Mouse (Mus musculus) midbrain, embryonic 15.5 days (tissue): ENCODE measurements around the gene Mlc1. TPM values are rescaled to one million over a fixed set of nuclear protein-coding genes. Genes with fewer than 3 reads are reported as not detected.

Experiments used
- ATAC-seq: fragments of 200-750 bp; cut with Nextera tagmentation; replicated peaks from 2 replicates; pipeline ENCODE4 v1.8.0; 2017; ENCODE audit warnings: moderate TSS enrichment
- H3K27ac ChIP-seq: fragments of 300-500 bp; sonication (generic); 2 replicates; pipeline ENCODE4 v1.5.1; 2015; ENCODE audit warnings: mild to moderate bottlenecking, inconsistent platforms
- H3K27me3 ChIP-seq: fragments of 300-500 bp; sonication (generic); replicated peaks from 2 replicates; pipeline ENCODE4 v1.6.1; 2015; ENCODE audit warnings: inconsistent platforms
- H3K36me3 ChIP-seq: fragments of 300-500 bp; sonication (generic); replicated peaks from 2 replicates; pipeline ENCODE4 v1.6.1; 2015; ENCODE audit warnings: inconsistent platforms
- H3K4me1 ChIP-seq: fragments of 300-500 bp; sonication (generic); 2 replicates; pipeline ENCODE4 v1.6.1; 2015; ENCODE audit warnings: inconsistent platforms
- H3K4me2 ChIP-seq: fragments of 300-500 bp; sonication (generic); 2 replicates; pipeline ENCODE4 v1.6.1; 2015; ENCODE audit warnings: inconsistent platforms, mild to moderate bottlenecking, moderate library complexity
- H3K4me3 ChIP-seq: fragments of 300-500 bp; sonication (generic); 2 replicates; pipeline ENCODE4 v1.5.1; 2015; ENCODE audit warnings: mild to moderate bottlenecking, inconsistent platforms
- H3K9ac ChIP-seq: fragments of 300-500 bp; sonication (generic); 2 replicates; pipeline ENCODE4 v1.6.1; 2015; ENCODE audit warnings: mild to moderate bottlenecking, inconsistent platforms
- H3K9me3 ChIP-seq: fragments of 300-500 bp; sonication (generic); 2 replicates; pipeline ENCODE4 v1.6.1; 2016; ENCODE audit warnings: inconsistent platforms
- WGBS: fragments of 180-500 bp; shearing (Covaris S2); methylation state at CpG from one replicate; pipeline ENCODE4 v1.1.7; 2015; ENCODE audit warnings: mixed read lengths; 5-methylcytosine and 5-hydroxymethylcytosine counted together
- polyA plus RNA-seq: library from polyadenylated mRNA; unstranded; fragments of >200 nt; fragmentation: Nextera tagmentation; extraction: Ambion mirVana; gene quantifications from 2 replicates; pipeline ENCODE4 v1.2.1, GENCODE M21; 2015

Gene Mlc1
- 14.8 and 15.5 TPM in 2 replicates for polyA plus RNA-seq

DNA sequence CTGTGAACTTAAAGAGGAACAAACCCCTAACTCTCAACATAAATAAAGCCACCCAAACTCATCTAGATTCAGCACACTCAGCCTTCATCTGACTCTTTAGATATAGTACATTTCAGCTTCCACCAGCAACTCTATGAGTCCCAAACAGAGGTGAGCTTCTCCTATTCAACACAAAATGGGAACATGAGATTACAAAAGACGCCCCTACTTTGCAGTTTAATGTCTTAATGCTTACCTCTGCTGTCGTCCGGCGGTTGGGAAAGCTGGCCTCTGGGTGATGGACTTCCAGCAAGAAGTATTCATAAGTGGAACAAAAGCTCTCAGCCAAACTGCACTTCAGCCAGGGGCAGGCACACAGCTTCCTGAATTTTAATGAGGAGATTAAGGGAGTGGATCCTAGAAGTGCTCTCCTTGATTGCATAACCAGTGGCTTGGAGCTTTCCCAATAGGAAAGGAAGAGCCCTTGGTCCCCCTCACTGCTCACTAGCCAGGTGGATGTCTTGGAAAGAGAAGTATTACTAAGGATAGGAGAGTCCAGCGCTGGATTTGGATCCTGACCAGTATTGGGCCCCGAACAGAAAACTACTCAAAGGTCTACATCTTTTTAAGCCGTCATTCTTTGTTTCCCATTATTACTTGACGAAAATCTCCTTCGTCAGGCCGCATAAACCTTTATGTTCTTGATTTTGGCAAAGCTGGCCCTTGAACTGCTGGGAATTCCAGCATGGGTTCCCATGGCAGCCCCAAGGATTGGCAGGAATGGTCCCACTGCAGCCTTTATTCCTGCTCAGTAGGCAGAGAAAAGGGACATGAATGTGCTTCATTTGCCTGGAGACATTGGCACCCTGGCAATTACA lies at the start of gene Mlc1:
Gene Mlc1 (minus strand): TSS at position 727 of the 857 bp plus-strand sequence.
- H3K9me3 ChIP-seq = no peaks in the 10 kb centered on the region
- no peak within 1 kb of the TSS for H3K9ac ChIP-seq
- ATAC-seq = peak; percentile 71
- peak within 1 kb of the TSS; percentile 36; the same call in 1 of the 2 replicates for H3K27ac ChIP-seq
- no peak within 1 kb of the TSS for H3K4me3 ChIP-seq
- H3K4me2 ChIP-seq = no peak within 1 kb of the TSS
- no peaks in the 10 kb centered on the region for H3K36me3 ChIP-seq
- WGBS = 14% methylated on average over 10 of the region's 10 CpGs
- H3K27me3 ChIP-seq = no peaks in the 10 kb centered on the region
- H3K4me1 ChIP-seq = no peaks in the 10 kb centered on the region

DNA sequence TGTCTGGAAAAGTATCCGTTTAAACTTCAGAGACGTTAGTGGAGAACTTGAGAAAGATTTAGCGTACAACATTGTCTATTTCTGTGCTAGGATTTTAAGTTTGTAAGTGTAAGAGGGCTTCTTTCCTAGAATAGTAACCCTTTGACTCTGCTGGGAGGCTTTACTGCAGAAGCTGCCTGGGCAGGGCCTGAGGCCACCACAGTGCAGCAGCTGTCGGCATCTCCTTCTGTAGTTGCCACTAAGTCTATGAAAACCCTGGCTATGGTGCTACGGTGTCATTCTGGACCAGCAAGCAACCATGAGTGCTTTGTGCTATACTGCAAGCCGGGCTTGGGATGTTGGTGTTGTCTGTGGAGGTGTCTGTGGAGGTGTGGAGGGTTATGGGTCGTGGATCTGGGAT lies 41.7 kb upstream of the Mlc1 start:
- Histone ChIP-seq H3K27ac (no peak overlapping the region), H3K4me1 (no peaks in the 10 kb centered on the region), H3K9me3 (no peaks in the 10 kb centered on the region), H3K9ac (no peak overlapping the region), H3K4me2 (no peak overlapping the region), H3K4me3 (no peak overlapping the region), H3K36me3 (no peaks in the 10 kb centered on the region), H3K27me3 (no peaks in the 10 kb centered on the region)
- no peak for ATAC-seq
- 83% methylated on average over 7 of the region's 7 CpGs for WGBS

DNA sequence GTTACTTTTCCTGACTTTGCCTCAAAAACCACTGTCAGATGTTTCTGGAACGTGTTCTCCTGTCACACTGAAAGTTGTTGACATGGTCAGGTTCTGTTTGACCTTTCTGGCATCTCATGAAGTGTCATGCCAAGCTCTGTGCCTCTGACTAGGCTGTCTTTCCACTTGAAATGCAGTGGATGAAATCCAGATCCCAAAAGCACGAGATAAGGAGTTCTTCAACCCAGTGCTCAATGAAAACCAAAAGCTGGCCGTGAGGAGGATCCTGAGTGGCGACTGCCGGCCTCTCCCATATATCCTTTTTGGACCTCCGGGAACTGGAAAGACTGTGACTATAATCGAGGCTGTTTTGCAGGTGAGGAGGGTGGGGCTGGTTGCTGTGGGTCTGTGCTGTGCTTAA lies 41.3 kb upstream of the Mlc1 start:
- Histone ChIP-seq H3K9ac (no peak overlapping the region), H3K9me3 (no peaks in the 10 kb centered on the region), H3K36me3 (no peaks in the 10 kb centered on the region), H3K4me2 (no peak overlapping the region), H3K27ac (no peak overlapping the region), H3K4me3 (no peak overlapping the region), H3K4me1 (no peaks in the 10 kb centered on the region), H3K27me3 (no peaks in the 10 kb centered on the region)
- no peak for ATAC-seq
- 81% methylated on average over 7 of the region's 7 CpGs for WGBS

DNA sequence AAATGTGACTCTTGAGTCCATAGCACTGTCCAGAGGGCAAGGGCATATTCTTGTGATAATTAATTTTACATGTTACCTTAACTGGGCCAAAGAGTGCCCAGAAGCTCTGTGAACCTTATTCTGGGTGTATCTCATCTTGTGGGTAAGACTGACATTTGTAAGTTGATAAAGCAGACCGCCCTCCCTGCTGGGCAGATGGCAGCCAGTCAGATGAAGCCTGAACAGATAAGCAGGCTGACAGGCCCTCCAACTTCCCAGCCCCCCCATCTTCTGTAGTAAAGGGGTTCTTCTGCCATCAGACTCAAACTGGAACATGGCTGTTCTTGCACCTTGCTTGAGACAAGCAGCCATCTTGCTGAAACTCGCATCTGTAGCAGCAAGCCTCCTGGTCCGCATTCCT lies 37.9 kb upstream of the Mlc1 start:
- H3K36me3 ChIP-seq = no peaks in the 10 kb centered on the region
- no peak overlapping the region for H3K4me3 ChIP-seq
- H3K27ac ChIP-seq = no peak overlapping the region
- no peaks in the 10 kb centered on the region for H3K27me3 ChIP-seq
- no peak overlapping the region for H3K9ac ChIP-seq
- no peak for ATAC-seq
- H3K4me1 ChIP-seq = no peaks in the 10 kb centered on the region
- H3K4me2 ChIP-seq = no peak overlapping the region
- 84% methylated on average over 3 of the region's 3 CpGs for WGBS
- no peaks in the 10 kb centered on the region for H3K9me3 ChIP-seq

DNA sequence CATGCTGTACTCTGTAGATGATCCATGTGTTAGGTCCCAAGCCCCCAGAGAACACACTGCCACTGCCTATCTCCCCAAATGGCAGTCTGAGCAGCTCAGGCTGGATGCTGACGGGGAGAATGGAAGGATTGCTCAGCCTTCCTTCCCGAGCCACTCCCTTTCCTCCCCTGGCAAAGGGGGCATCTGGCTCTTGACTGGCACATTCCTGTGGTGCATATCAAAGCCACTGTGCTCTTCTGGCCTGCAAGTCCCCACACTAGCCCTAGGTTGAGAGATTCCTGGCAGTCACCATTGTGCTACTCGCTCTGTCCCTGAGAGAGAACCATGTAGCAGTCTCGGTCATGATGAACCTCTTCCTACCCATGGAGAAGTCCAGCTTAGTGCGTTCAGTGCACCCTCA lies 29.0 kb upstream of the Mlc1 start:
- H3K27ac ChIP-seq = no peak overlapping the region
- no peak overlapping the region for H3K4me2 ChIP-seq
- H3K9me3 ChIP-seq = no peaks in the 10 kb centered on the region
- no peaks in the 10 kb centered on the region for H3K27me3 ChIP-seq
- ATAC-seq = no peak
- H3K4me1 ChIP-seq = no peaks in the 10 kb centered on the region
- H3K36me3 ChIP-seq = no peaks in the 10 kb centered on the region
- H3K4me3 ChIP-seq = no peak overlapping the region
- no peak overlapping the region for H3K9ac ChIP-seq
- 89% methylated on average over 5 of the region's 5 CpGs for WGBS

DNA sequence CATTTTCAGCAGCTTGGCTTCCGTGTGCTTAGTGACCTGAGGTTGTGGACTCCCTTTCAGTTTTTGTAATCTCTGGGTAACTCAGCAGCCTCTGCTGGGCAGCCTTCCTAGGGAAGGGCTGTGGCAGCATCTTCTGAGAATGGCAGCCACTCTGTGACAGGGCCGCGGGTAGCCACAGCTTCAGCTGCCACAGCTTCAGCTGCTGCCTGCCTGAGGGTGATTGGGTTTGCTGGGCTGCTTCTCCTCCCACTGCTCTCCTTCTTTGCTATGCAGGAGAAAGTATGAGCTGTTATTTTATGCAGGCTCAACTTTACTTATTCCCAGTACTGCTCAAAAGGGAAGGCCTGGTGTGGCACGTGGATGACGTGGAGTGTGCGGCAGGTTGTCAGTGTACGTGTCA lies 28.2 kb upstream of the Mlc1 start:
- ATAC-seq = no peak

DNA sequence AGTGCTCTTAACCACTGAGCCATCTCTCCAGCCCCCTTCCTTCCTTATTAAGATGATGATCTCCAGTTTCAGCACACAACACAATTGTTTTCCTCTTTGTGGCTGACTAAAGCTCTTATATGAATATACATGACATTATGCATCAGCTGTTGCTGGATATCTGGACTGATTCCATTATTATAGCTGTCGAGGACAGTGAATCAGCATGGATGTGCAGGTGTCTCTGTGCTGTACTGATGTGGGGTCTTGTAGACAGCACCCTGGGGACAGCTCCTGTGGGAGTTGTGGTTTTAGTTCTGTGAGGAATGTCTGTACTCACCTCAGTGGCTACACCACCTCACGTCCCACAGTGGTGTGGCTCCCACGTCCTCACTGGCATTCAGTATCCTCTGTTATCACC lies 22.4 kb upstream of the Mlc1 start:
- H3K27ac ChIP-seq = no peak overlapping the region
- no peak overlapping the region for H3K4me3 ChIP-seq
- ATAC-seq = no peak
- WGBS = 67% methylated on average over 3 of the region's 3 CpGs
- H3K4me1 ChIP-seq = no peaks in the 10 kb centered on the region
- no peaks in the 10 kb centered on the region for H3K9me3 ChIP-seq
- no peaks in the 10 kb centered on the region for H3K27me3 ChIP-seq
- H3K4me2 ChIP-seq = no peak overlapping the region
- no peaks in the 10 kb centered on the region for H3K36me3 ChIP-seq
- H3K9ac ChIP-seq = no peak overlapping the region

More for the DNA sequence above, 28.2 kb upstream of the Mlc1 start:
- Histone ChIP-seq H3K4me1 (no peaks in the 10 kb centered on the region), H3K27ac (no peak overlapping the region), H3K27me3 (no peaks in the 10 kb centered on the region), H3K4me2 (no peak overlapping the region), H3K9me3 (no peaks in the 10 kb centered on the region), H3K36me3 (no peaks in the 10 kb centered on the region), H3K4me3 (no peak overlapping the region), H3K9ac (no peak overlapping the region)
- 88% methylated on average over 7 of the region's 7 CpGs for WGBS

DNA sequence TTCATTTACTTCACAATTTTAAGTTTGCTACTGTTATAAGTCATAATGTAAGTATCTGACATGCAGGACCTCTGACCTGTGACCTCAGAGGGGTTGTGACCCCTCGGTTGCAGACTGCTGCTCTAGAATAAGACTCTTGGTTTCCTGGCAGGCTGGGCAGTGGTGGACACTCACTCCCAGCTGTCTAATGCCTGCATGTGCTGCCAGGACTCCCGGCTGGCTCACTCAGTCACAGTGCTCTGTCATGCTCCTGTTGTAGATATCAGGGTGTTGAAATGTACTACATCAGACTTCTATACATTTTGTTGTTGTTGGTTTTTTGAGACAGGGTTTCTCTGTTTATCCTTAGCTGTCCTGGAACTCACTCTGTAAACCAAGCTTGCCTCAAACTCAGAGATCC lies 21.6 kb upstream of the Mlc1 start:
- Histone ChIP-seq H3K27ac (no peak overlapping the region), H3K4me1 (no peaks in the 10 kb centered on the region), H3K27me3 (no peaks in the 10 kb centered on the region), H3K36me3 (no peaks in the 10 kb centered on the region), H3K9me3 (no peaks in the 10 kb centered on the region), H3K9ac (no peak overlapping the region), H3K4me2 (no peak overlapping the region), H3K4me3 (no peak overlapping the region)
- 71% methylated on average over 2 of the region's 2 CpGs for WGBS
- ATAC-seq = no peak

DNA sequence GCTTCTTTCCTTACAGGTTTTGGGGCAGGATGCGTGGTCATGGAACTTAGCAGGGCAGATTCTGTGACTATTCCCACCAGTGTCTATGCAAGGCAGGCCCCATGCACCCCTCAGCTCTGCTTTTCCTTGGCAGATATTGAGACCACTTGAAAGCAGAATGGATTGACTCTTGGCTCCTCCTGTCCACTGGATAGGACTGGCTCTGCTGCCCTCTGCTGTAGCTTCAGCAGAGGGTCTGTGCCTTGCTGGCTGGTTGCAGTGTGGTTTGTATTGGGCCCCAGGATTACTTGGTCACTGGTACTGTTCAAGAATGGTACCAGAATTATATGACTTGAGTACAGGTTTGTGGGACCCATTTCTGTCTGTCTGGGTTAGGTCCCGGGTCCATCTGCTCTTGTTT lies 20.3 kb upstream of the Mlc1 start:
- ATAC-seq = no peak

DNA sequence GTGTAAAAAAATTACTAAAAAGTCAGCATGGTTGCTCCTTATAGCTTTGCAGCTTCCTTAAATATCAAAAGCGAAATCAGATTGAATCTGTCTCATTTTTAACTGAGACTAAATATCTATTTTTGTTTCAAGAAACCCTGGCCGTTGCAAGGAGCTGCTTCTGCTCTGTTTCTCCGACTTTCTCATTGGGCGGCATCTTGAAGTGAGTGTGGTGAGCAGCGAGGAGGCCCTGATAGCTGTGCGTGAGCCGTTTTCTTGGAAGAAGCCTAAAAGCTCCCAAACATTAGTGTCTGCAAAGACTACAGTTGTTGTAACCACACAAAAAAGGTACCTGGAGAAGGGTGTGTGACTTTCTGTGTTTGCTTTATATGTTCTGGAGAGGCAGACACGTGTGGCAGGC lies 19.8 kb upstream of the Mlc1 start:
- WGBS = 78% methylated on average over 8 of the region's 8 CpGs
- ATAC-seq = no peak

More for the DNA sequence above, 20.3 kb upstream of the Mlc1 start:
- Histone ChIP-seq H3K9me3 (no peaks in the 10 kb centered on the region), H3K27ac (no peak overlapping the region), H3K36me3 (no peaks in the 10 kb centered on the region), H3K4me3 (no peak overlapping the region), H3K4me1 (no peaks in the 10 kb centered on the region), H3K4me2 (no peak overlapping the region), H3K27me3 (no peaks in the 10 kb centered on the region), H3K9ac (no peak overlapping the region)
- WGBS = 78% methylated on average over 2 of the region's 2 CpGs

DNA sequence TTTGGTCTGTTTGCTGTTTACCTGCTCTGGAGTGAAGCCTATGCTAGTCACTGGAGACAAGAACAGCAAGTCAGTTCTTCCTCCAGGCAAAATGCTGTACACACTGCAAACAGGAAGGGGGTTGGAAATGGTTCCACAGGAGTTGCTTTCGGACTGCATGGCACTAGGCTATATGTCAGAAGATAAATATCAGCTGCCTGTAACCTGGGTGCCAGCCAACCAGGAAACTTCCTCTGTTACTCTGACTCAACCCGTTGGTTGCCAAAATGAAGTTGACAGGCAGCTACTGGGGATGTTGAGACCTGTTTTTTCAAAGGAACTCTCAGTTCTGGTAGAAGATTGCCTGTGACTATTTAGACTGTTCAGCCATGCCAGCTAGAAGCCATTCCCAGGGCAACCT lies 10.4 kb upstream of the Mlc1 start:
- no peak for ATAC-seq
- WGBS = 81% methylated on average over 2 of the region's 2 CpGs
- no peak overlapping the region for H3K4me2 ChIP-seq
- H3K36me3 ChIP-seq = no peaks in the 10 kb centered on the region
- no peaks in the 10 kb centered on the region for H3K9me3 ChIP-seq
- no peak overlapping the region for H3K4me3 ChIP-seq
- no peak overlapping the region for H3K9ac ChIP-seq
- no peaks in the 10 kb centered on the region for H3K27me3 ChIP-seq
- no peaks in the 10 kb centered on the region for H3K4me1 ChIP-seq
- no peak overlapping the region for H3K27ac ChIP-seq

More for the DNA sequence above, 19.8 kb upstream of the Mlc1 start:
- H3K9ac ChIP-seq = no peak overlapping the region
- H3K36me3 ChIP-seq = no peaks in the 10 kb centered on the region
- no peaks in the 10 kb centered on the region for H3K9me3 ChIP-seq
- H3K4me1 ChIP-seq = no peaks in the 10 kb centered on the region
- no peaks in the 10 kb centered on the region for H3K27me3 ChIP-seq
- no peak overlapping the region for H3K4me2 ChIP-seq
- H3K27ac ChIP-seq = no peak overlapping the region
- no peak overlapping the region for H3K4me3 ChIP-seq

DNA sequence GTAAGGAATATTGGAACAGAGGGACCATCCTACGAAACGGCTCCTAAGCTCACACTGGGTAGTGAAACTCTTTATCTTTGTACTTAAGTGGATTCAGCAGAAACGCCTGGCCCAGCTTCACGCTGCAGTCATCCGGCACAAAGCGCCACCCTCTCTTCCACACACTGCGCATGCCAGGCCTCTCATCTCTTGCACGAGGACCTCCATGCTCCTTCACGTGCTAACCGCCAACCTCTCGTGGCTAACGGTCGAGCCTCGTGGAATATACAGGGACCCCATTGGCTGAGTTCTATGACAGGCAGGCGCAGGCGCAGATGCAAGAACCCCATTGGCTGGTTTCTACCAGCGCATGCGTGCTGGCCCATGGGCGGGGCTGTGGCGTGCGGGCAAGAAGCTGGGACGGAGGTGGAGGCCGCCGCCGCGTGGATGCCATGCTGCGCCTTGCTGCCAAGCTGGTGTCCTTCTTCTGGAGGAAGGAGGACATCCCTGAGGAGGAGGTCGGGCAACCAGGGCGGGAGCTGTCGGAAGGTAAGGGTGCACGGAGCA lies 3.8 kb upstream of the Mlc1 start, which contains the start of gene Mov10l1:
Gene Mov10l1 (plus strand): TSS at position 376 of the 546 bp plus-strand sequence.
- Histone ChIP-seq H3K27ac (no peak within 1 kb of the TSS), H3K27me3 (no peaks in the 10 kb centered on the region), H3K4me2 (no peak within 1 kb of the TSS), H3K9ac (no peak within 1 kb of the TSS), H3K4me1 (no peaks in the 10 kb centered on the region), H3K4me3 (no peak within 1 kb of the TSS), H3K36me3 (no peaks in the 10 kb centered on the region), H3K9me3 (no peaks in the 10 kb centered on the region)
- WGBS = 96% methylated on average over 31 of the region's 31 CpGs
- no peak for ATAC-seq

DNA sequence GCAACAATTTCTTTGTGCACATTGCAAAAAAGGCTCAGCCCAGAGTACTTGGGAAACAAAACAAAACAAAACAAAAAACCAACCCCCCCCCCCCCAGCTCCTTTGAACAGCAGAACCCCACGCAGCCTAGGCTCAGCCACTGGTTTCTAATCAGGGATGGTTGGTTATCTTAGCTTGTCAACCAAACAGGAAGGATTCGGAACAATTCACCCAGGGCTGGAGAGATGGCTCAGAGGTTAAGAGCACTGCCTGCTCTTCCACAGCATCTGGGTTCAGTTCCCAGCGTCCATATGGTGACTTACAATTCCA lies 285 bp upstream of the Mlc1 start:
- no peak for ATAC-seq
- WGBS = 13% methylated on average over 3 of the region's 3 CpGs
- Histone ChIP-seq H3K9me3 (no peaks in the 10 kb centered on the region), H3K4me3 (no peak overlapping the region), H3K36me3 (no peaks in the 10 kb centered on the region), H3K9ac (no peak overlapping the region), H3K27me3 (no peaks in the 10 kb centered on the region), H3K4me2 (no peak overlapping the region), H3K4me1 (no peaks in the 10 kb centered on the region), H3K27ac (peak overlapping the region; percentile 10; the same call in 1 of the 2 replicates)
